Mouse (Mus musculus) bone marrow macrophage, adult 2 months (primary cell): ENCODE data around the gene Gtf2i.

Experiments
- CTCF ChIP-seq: IDR thresholded peaks from 2 replicates; pipeline ENCODE4 v1.5.1; 2012; ENCODE audit warnings: low read depth, mild to moderate bottlenecking, low read length, moderate library complexity
- POLR2A ChIP-seq: IDR thresholded peaks from 2 replicates; pipeline ENCODE4 v1.6.1; 2012; ENCODE audit warnings: mild to moderate bottlenecking, low read depth, low read length, borderline replicate concordance

DNA sequence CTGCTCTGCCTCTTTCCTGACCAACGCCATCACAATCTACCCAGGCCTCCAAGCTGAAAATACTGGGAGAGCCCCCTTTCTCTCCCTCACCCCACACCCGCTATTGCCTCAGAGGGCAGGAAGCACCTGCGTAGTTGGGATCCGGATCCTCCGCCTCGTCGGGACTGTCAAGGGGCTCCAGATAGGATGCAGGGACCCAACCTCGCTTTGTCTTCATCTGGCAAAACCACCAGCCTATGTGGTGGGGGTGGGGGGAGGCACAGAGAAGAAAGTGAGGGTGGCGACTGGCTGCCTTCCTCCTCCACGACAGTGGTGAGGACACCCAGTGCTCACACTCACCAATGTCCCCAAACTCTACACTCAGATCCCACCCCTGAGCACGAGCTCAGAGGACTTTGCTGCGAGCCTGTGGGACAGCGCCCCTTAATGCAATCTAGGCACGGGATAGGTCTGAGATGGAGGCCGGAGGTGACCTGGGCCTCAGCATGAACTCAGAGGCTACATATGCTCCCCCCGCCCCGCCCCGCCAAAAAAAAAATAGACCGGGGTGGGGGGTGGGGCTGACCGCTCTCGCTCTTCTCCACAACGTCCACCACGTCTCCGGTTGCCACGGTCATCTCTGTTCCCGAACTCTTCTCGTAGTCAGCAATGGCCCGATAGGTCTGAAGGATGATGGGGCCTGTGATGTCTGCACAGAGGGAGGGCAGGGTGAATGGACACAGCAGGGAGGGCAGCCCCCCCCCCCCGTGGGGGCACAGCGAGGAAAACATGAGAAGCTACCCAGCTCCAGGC is 89.3 kb downstream of the Gtf2i start:
- TF ChIP-seq CTCF (no peak), POLR2A (no peak)
